Mouse (Mus musculus): ENCODE data around the gene Rtn3. TPM values are rescaled to one million over a fixed set of nuclear protein-coding genes. Genes with fewer than 3 reads are reported as not detected.

Rtn3 gene
- polyA plus RNA-seq, 1 experiment from 2014 or later, result 586 TPM

- no peaks in the 10 kb centered on the region for H3K36me3 ChIP-seq (ENCODE audit: control insufficient read depth, insufficient read depth, low read length)
Measured at GRCm38 (mm10) chr19:7388488-7388887, 94.6 kb downstream of the Rtn3 start.

DNA sequence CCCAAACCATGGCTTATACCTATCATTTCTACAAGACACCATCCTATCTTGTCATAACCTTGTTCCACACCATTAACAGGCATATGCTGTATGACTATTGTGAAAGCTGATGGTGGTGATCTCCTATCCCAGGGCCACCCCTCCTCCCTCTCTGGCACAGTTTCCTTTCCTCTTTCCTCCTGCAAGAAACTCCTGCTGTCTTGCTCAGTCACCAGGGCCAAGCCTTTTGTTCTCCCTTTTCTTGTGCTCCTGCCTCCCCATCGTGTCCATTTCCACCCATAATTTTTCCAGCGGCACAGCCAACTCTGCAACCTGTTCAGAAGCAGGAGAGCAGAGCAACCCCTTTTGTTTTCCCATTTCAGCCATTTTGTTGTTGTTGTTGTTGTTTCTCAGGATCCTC lies 97.0 kb downstream of the Rtn3 start:
- Histone ChIP-seq H3K27me3 (ENCODE audit: control insufficient read depth, insufficient read depth, low read length) (no peaks in the 10 kb centered on the region), H3K4me2 (ENCODE audit: low read length) (no peak overlapping the region), H3K9me3 (ENCODE audit: control insufficient read depth, low read length) (no peaks in the 10 kb centered on the region), H3K36me3 (ENCODE audit: control insufficient read depth, insufficient read depth, low read length) (no peaks in the 10 kb centered on the region), H3K27ac (replicated peaks; ENCODE audit: low read depth, low read length) (no peak overlapping the region), H3K4me1 (ENCODE audit: control insufficient read depth, insufficient read depth, low read length) (peaks cover 14% of the 10 kb centered on the region), H3K9ac (replicated peaks; ENCODE audit: low read length) (no peak overlapping the region), H3K4me3 (replicated peaks; ENCODE audit: low read depth, low read length) (no peak overlapping the region)
- no peak for ATAC-seq (ENCODE audit: low FRiP score, low TSS enrichment)
- WGBS, result 39% methylated on average over 2 of the region's 2 CpGs
- DNase-seq, result no peak

More at GRCm38 (mm10) chr19:7388488-7388887, 94.6 kb downstream of the Rtn3 start:
- Histone ChIP-seq H3K4me3 (replicated peaks; ENCODE audit: low read depth, low read length) (no peak overlapping the region), H3K4me1 (ENCODE audit: control insufficient read depth, insufficient read depth, low read length) (peaks cover 6% of the 10 kb centered on the region), H3K9ac (replicated peaks; ENCODE audit: low read length) (no peak overlapping the region), H3K27me3 (ENCODE audit: control insufficient read depth, insufficient read depth, low read length) (no peaks in the 10 kb centered on the region), H3K9me3 (ENCODE audit: control insufficient read depth, low read length) (no peaks in the 10 kb centered on the region), H3K27ac (replicated peaks; ENCODE audit: low read depth, low read length) (no peak overlapping the region), H3K4me2 (ENCODE audit: low read length) (no peak overlapping the region)
- WGBS, result 91% methylated on average over 6 of the region's 6 CpGs
- DNase-seq (no peak), ATAC-seq (ENCODE audit: low FRiP score, low TSS enrichment) (no peak)

DNA sequence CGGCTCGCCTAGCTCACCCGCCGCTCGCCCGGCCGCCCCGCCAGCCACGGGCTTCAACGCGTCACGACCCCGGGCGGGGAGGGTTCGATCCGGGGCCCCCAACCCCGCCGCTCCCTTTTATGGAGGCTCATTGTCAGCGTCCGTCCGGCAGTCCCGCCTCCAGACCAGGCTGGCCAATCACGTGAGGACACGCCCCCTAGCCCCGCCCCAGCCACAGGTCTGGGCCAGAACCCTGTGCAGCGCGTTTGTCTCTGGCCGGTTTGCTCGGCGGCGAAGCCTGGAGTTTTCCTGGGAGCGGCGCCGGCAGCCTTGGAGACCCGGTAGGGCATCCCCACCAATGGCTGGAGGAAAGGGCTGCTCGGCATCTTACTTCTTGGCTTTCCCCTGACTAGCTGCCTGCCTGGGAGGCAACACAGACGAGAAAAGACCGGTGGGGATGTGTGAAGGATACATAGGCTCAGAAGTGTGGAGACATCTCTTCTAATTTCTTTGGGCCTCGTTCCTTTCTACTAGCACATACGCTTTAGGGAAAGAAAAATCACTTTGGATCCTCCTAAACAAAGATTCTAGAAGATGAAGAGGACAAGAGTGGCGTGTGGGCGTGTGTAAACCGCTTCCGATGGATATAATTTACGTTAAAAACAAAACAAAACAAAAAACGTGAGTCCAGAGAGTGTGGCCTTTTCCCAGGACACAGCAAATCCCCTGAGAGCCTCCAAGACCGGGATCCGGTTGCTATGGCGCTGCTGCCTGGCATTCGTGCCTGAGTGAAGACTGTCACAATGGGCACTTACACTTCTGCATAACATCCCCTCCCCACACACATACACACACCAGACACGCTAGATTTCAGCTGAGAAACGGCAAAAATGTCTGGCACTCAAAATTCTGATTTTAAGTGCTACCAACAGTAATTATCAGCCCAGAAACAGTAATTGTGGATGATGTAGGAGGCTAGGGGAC lies 99.9 kb downstream of the Rtn3 start, which contains the start of gene Spindoc:
TSS of gene Spindoc (minus strand) at position 92 of the 963 bp plus-strand sequence.
- ATAC-seq (ENCODE audit: low FRiP score, low TSS enrichment) (peak; percentile 99), DNase-seq (peak; percentile 98)
- Histone ChIP-seq H3K36me3 (ENCODE audit: control insufficient read depth, insufficient read depth, low read length) (no peaks in the 10 kb centered on the region), H3K4me2 (ENCODE audit: low read length) (peak within 1 kb of the TSS; percentile 83), H3K9me3 (ENCODE audit: control insufficient read depth, low read length) (no peaks in the 10 kb centered on the region), H3K4me3 (replicated peaks; ENCODE audit: low read depth, low read length) (peak within 1 kb of the TSS; percentile 85), H3K27ac (replicated peaks; ENCODE audit: low read depth, low read length) (peak within 1 kb of the TSS; percentile 92), H3K4me1 (ENCODE audit: control insufficient read depth, insufficient read depth, low read length) (peaks cover 28% of the 10 kb centered on the region), H3K27me3 (ENCODE audit: control insufficient read depth, insufficient read depth, low read length) (no peaks in the 10 kb centered on the region), H3K9ac (replicated peaks; ENCODE audit: low read length) (peak within 1 kb of the TSS; percentile 95)
- under 1% methylated on average over 52 of the region's 52 CpGs for WGBS

DNA sequence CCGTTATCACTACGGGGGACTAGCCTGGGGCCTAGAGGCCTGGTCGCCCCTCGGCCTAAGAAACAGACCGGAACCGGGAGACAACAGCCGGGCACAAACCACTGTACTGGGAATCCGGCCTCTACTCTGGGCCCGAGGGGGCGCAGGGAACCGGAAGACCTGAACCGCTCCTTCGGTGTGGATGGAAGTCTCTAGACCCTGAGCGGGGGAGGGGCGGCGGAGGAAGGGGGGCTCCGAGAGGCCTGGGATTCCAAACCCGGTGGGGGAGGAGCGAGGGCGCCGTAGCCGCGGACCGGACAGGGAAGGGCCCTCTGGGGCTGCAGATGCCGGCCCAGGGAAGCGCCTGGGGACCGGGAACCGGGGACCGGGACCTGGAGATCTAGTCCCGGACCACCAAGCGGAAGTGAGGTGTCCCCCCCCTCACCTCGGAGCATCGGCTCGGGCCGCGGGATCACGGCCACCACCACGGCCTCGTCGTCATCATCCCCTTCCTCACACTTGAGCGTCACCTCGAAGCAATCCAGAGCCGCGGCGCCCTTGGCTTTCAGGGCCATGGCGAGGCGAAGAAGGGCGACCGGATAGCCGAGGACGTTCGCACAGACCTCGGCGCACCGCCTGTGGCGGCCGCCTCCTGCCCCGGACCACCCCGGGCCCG lies 100.7 kb downstream of the Rtn3 start:
- peak; percentile 63 for ATAC-seq (ENCODE audit: low FRiP score, low TSS enrichment)
- peak overlapping the region; percentile 85 for H3K4me3 ChIP-seq (replicated peaks; ENCODE audit: low read depth, low read length)
- H3K4me2 ChIP-seq (ENCODE audit: low read length), result peak overlapping the region; percentile 83
- peak overlapping the region; percentile 95 for H3K9ac ChIP-seq (replicated peaks; ENCODE audit: low read length)
- H3K27me3 ChIP-seq (ENCODE audit: control insufficient read depth, insufficient read depth, low read length), result no peaks in the 10 kb centered on the region
- H3K9me3 ChIP-seq (ENCODE audit: control insufficient read depth, low read length), result no peaks in the 10 kb centered on the region
- peaks cover 28% of the 10 kb centered on the region for H3K4me1 ChIP-seq (ENCODE audit: control insufficient read depth, insufficient read depth, low read length)
- WGBS, result 0% methylated on average over 53 of the region's 60 CpGs
- peak; percentile 83 for DNase-seq
- H3K27ac ChIP-seq (replicated peaks; ENCODE audit: low read depth, low read length), result peak overlapping the region; percentile 92
- no peaks in the 10 kb centered on the region for H3K36me3 ChIP-seq (ENCODE audit: control insufficient read depth, insufficient read depth, low read length)

GRCm38 (mm10) chr19:7381906-7382247 lies 101.2 kb downstream of the Rtn3 start:
- peak overlapping the region; percentile 83 for H3K4me2 ChIP-seq (ENCODE audit: low read length)
- peak overlapping the region; percentile 92 for H3K27ac ChIP-seq (replicated peaks; ENCODE audit: low read depth, low read length)
- under 1% methylated on average over 8 of the region's 8 CpGs for WGBS
- peak overlapping the region; percentile 85 for H3K4me3 ChIP-seq (replicated peaks; ENCODE audit: low read depth, low read length)
- H3K9ac ChIP-seq (replicated peaks; ENCODE audit: low read length), result peak overlapping the region; percentile 95
- no peak for ATAC-seq (ENCODE audit: low FRiP score, low TSS enrichment)
- no peak for DNase-seq
- no peaks in the 10 kb centered on the region for H3K9me3 ChIP-seq (ENCODE audit: control insufficient read depth, low read length)
- peaks cover 28% of the 10 kb centered on the region for H3K4me1 ChIP-seq (ENCODE audit: control insufficient read depth, insufficient read depth, low read length)
- H3K36me3 ChIP-seq (ENCODE audit: control insufficient read depth, insufficient read depth, low read length), result 0 out of 2 replicates have a peak, but pooled peaks cover under 1% of the 10 kb centered on the region
- no peaks in the 10 kb centered on the region for H3K27me3 ChIP-seq (ENCODE audit: control insufficient read depth, insufficient read depth, low read length)

- DNase-seq (no peak), ATAC-seq (ENCODE audit: low FRiP score, low TSS enrichment) (no peak)
- Histone ChIP-seq H3K27ac (replicated peaks; ENCODE audit: low read depth, low read length) (no peak overlapping the region), H3K9me3 (ENCODE audit: control insufficient read depth, low read length) (no peaks in the 10 kb centered on the region), H3K27me3 (ENCODE audit: control insufficient read depth, insufficient read depth, low read length) (no peaks in the 10 kb centered on the region), H3K4me1 (ENCODE audit: control insufficient read depth, insufficient read depth, low read length) (peaks cover 22% of the 10 kb centered on the region), H3K4me2 (ENCODE audit: low read length) (no peak overlapping the region), H3K9ac (replicated peaks; ENCODE audit: low read length) (no peak overlapping the region), H3K36me3 (ENCODE audit: control insufficient read depth, insufficient read depth, low read length) (peaks cover 42% of the 10 kb centered on the region), H3K4me3 (replicated peaks; ENCODE audit: low read depth, low read length) (no peak overlapping the region)
- WGBS, result 80% methylated on average over 2 of the region's 2 CpGs
Measured at GRCm38 (mm10) chr19:7377639-7378038, 105.4 kb downstream of the Rtn3 start.

Small RNA genes lying within 50 kb of the gene (microRNA-seq; reads per million reads assigned to microRNA genes)
- gene Mir6991, result 3.5 reads per million, percentile 23 among the genes with 10 or more reads in this experiment

Other genes starting within 250 kb of the Rtn3 start
- 68.6 and 77.8 TPM in 2 replicates for gene Naa40, start 242.1 kb downstream of the Rtn3 start, polyA plus RNA-seq (2014; fragmentation: Nextera tagmentation; extraction: Ambion mirVana)
- 23.1 and 26.6 TPM in 2 replicates for gene Rcor2, start 216.0 kb downstream of the Rtn3 start, polyA plus RNA-seq (2014; fragmentation: Nextera tagmentation; extraction: Ambion mirVana)
- 48.4 and 55.0 TPM in 2 replicates for gene Mark2, start 141.4 kb downstream of the Rtn3 start, polyA plus RNA-seq (2014; fragmentation: Nextera tagmentation; extraction: Ambion mirVana)
- 26.9 and 48.1 TPM in 2 replicates for gene Spindoc, start 100.3 kb downstream of the Rtn3 start, polyA plus RNA-seq (2014; fragmentation: Nextera tagmentation; extraction: Ambion mirVana)
- gene 2700081O15Rik, start 65.7 kb downstream of the Rtn3 start, polyA plus RNA-seq (2014; fragmentation: Nextera tagmentation; extraction: Ambion mirVana), result 18.5 and 19.5 TPM in 2 replicates
- 5.9 and 6.8 TPM in 2 replicates for gene Atl3, start 10.8 kb upstream of the Rtn3 start, polyA plus RNA-seq (2014; fragmentation: Nextera tagmentation; extraction: Ambion mirVana)
- 1.2 and 2.5 TPM in 2 replicates for gene Pla2g16, start 74.2 kb upstream of the Rtn3 start, polyA plus RNA-seq (2014; fragmentation: Nextera tagmentation; extraction: Ambion mirVana)
- 0.11 and 0.29 TPM in 2 replicates for gene Lgals12, start 123.9 kb upstream of the Rtn3 start, polyA plus RNA-seq (2014; fragmentation: Nextera tagmentation; extraction: Ambion mirVana)
- not detected in 2 replicates for gene Hrasls5, start 129.3 kb upstream of the Rtn3 start, polyA plus RNA-seq (2014; fragmentation: Nextera tagmentation; extraction: Ambion mirVana)
- not detected in 2 replicates for gene Slc22a19, start 228.0 kb upstream of the Rtn3 start, polyA plus RNA-seq (2014; fragmentation: Nextera tagmentation; extraction: Ambion mirVana)

Measured in midbrain, embryonic 14.5 days (tissue).